Mouse (Mus musculus) brain, embryonic 14.5 days (tissue): Measurements from ENCODE around the gene Atxn2.

Source experiments
- CTCF ChIP-seq: fragments of 200-500 bp; IDR thresholded peaks from 2 replicates; pipeline ENCODE4 v1.5.1; 2012; ENCODE audit warnings: inconsistent platforms, mild to moderate bottlenecking, moderate library complexity, borderline replicate concordance; ENCODE audit not compliant: insufficient read depth, insufficient read length; ENCODE audit errors: extremely low read depth
- POLR2A ChIP-seq: fragments of 200-500 bp; IDR thresholded peaks from 2 replicates; pipeline ENCODE4 v1.6.1; 2012; ENCODE audit warnings: mild to moderate bottlenecking, inconsistent platforms, borderline replicate concordance; ENCODE audit not compliant: poor library complexity, insufficient read depth, insufficient read length, severe bottlenecking; ENCODE audit errors: extremely low read depth

DNA sequence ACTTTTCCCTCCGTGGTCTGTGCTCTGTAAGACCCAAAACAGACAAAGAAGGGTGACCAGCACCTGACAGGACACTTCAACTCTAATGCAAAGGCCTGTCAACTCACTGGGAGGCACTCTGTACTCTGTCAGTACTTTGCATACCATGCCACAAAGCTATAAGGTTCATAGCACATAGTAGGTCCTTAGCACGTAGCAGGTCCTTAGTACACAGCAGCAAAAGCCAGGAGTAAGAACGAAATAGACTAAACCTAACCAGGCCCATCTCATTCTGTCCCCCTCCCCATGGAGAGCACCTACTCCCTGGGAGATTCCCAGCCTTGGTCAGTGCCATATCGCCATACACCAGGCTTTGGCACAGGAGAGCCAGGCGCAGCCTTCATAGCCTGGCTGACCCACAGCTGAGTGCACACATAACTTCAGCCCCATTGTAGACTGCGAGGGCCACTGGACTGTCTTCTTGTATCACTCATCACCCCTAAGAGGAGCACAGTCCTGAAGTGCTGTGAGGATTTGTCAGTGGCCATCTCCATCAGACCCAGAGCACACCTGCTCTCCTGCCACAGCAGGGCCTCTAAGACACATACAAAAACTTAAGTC lies 120.0 kb downstream of the Atxn2 start:
- TF ChIP-seq POLR2A (no peak), CTCF (no peak)
